Mouse (Mus musculus): Measurements from ENCODE around the gene Cfap77.

DNA sequence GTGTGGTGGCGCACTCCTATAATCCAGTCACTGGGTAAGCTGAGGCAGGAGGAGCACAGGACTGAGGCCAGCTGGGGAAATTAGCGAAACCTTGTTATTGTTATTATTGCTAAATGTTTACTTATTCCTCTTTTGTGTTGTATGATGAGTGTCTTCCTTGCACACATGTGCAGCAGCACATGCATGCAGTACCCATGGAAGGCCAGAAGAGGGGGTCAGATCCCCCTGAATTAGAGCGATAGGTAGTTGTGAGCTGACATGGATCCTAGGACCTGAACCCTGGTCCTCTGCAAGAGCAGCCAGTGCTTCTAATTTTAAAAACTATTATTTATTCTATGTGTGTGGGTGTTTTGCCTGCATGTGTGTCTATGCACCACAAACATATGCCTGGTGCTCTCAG, 124.3 kb downstream of the Cfap77 start:
- no peak for TF ChIP-seq CTCF (IDR thresholded peaks at IDR 0.05; ENCODE audit: low read depth, low read length)
- TF ChIP-seq POLR2A (IDR thresholded peaks at IDR 0.05; ENCODE audit: borderline replicate concordance, low read depth, low read length) = no peak
